Mouse (Mus musculus): ENCODE data around the gene Smarca4. TPM values are rescaled to one million over a fixed set of nuclear protein-coding genes. Genes with fewer than 3 reads are reported as not detected.

Smarca4 gene
- total RNA-seq, 2 experiments from 2014 or later: 108 to 114 TPM

GRCm38 (mm10) chr9:21749382-21750118 is 133.6 kb downstream of the Smarca4 start:
- DNase-seq (ENCODE audit: low spot score in 2 of 2): no peak

GRCm38 (mm10) chr9:21750370-21750769 is 134.4 kb downstream of the Smarca4 start:
- no peak for DNase-seq (ENCODE audit: low spot score in 2 of 2)

GRCm38 (mm10) chr9:21751347-21751746 is 135.4 kb downstream of the Smarca4 start:
- no peak for DNase-seq (ENCODE audit: low spot score in 2 of 2)

- DNase-seq (ENCODE audit: low spot score in 2 of 2): peak; percentile 56 to 58
Measured at GRCm38 (mm10) chr9:21752252-21752792, 136.4 kb downstream of the Smarca4 start.

Small RNAs within 50 kb of the gene (microRNA-seq; reads per million reads assigned to microRNA genes)
- 0 reads per million in 2 experiments for gene Mir1946b

Other genes with a start within 250 kb of the Smarca4 start
- 10 to 100 TPM; 79.2 to 81.4 TPM for gene Ilf3, start 248.3 kb upstream of the Smarca4 start, total RNA-seq (2021)
- 10 to 100 TPM; 21.1 to 25.8 TPM for gene Qtrt1, start 204.3 kb upstream of the Smarca4 start, total RNA-seq (2021)
- 10 to 100 TPM; 50.5 to 53.1 TPM for gene Dnm2, start 191.3 kb upstream of the Smarca4 start, total RNA-seq (2021)
- gene Tmed1, start 105.9 kb upstream of the Smarca4 start, total RNA-seq (2021): 10 to 100 TPM; 12.9 to 13.7 TPM
- gene AB124611, start 90.0 kb upstream of the Smarca4 start, total RNA-seq (2021): under 1 TPM; 0.28 to 0.37 TPM
- gene Carm1, start 69.3 kb upstream of the Smarca4 start, total RNA-seq (2021): 10 to 100 TPM; 73.8 to 74.8 TPM
- 10 to 100 TPM; 51.8 to 55.1 TPM for gene Timm29, start 23.4 kb upstream of the Smarca4 start, total RNA-seq (2021)
- gene Yipf2, start 23.3 kb upstream of the Smarca4 start, total RNA-seq (2021): 10 to 100 TPM; 22.5 to 23.4 TPM
- 10 to 100 TPM; 16.2 to 27.7 TPM for gene Ldlr, start 107.3 kb downstream of the Smarca4 start, total RNA-seq (2021)
- 1 to 10 TPM; 3.1 to 5.0 TPM for gene Spc24, start 144.1 kb downstream of the Smarca4 start, total RNA-seq (2021)
- 1 to 10 TPM; 8.4 to 9.1 TPM for gene Kank2, start 182.6 kb downstream of the Smarca4 start, total RNA-seq (2021)
- not detected for gene Angptl8, start 219.3 kb downstream of the Smarca4 start, total RNA-seq (2021)
- 10 to 100 TPM; 12.7 to 18.2 TPM for gene Dock6, start 236.5 kb downstream of the Smarca4 start, total RNA-seq (2021)